Mouse (Mus musculus): ENCODE measurements around the gene Slitrk3. TPM values are rescaled to one million over a fixed set of nuclear protein-coding genes. Genes with fewer than 3 reads are reported as not detected.

The Slitrk3 gene
- polyA plus RNA-seq, 1 experiment from 2014 or later: 28.1 TPM

- Histone ChIP-seq H3K4me2 (no peak overlapping the region), H3K4me1 (no peaks in the 10 kb centered on the region), H3K9me3 (replicated peaks) (no peaks in the 10 kb centered on the region), H3K36me3 (no peaks in the 10 kb centered on the region), H3K9ac (replicated peaks) (no peak overlapping the region), H3K27ac (replicated peaks) (no peak overlapping the region), H3K4me3 (replicated peaks) (no peak overlapping the region), H3K27me3 (replicated peaks) (no peaks in the 10 kb centered on the region)
- no peak for ATAC-seq (ENCODE audit: low FRiP score)
- 13% methylated on average over 5 of the region's 6 CpGs for WGBS
Observed at GRCm38 (mm10) chr3:73006045-73006444, 51.6 kb downstream of the Slitrk3 start.

- no peak overlapping the region for H3K27ac ChIP-seq (replicated peaks)
- no peaks in the 10 kb centered on the region for H3K27me3 ChIP-seq (replicated peaks)
- no peak overlapping the region for H3K4me3 ChIP-seq (replicated peaks)
- WGBS: 94% methylated on average over 4 of the region's 4 CpGs
- H3K36me3 ChIP-seq: no peaks in the 10 kb centered on the region
- H3K4me2 ChIP-seq: no peak overlapping the region
- H3K9me3 ChIP-seq (replicated peaks): no peaks in the 10 kb centered on the region
- no peaks in the 10 kb centered on the region for H3K4me1 ChIP-seq
- no peak for ATAC-seq (ENCODE audit: low FRiP score)
- H3K9ac ChIP-seq (replicated peaks): no peak overlapping the region
Observed at GRCm38 (mm10) chr3:73002933-73003696, 54.5 kb downstream of the Slitrk3 start.

GRCm38 (mm10) chr3:72997517-72997916 lies 60.1 kb downstream of the Slitrk3 start:
- H3K4me1 ChIP-seq: no peaks in the 10 kb centered on the region
- no peaks in the 10 kb centered on the region for H3K27me3 ChIP-seq (replicated peaks)
- H3K9ac ChIP-seq (replicated peaks): no peak overlapping the region
- H3K4me3 ChIP-seq (replicated peaks): no peak overlapping the region
- H3K9me3 ChIP-seq (replicated peaks): no peaks in the 10 kb centered on the region
- H3K27ac ChIP-seq (replicated peaks): no peak overlapping the region
- H3K4me2 ChIP-seq: no peak overlapping the region
- H3K36me3 ChIP-seq: no peaks in the 10 kb centered on the region
- WGBS: 48% methylated on average over 4 of the region's 4 CpGs
- no peak for ATAC-seq (ENCODE audit: low FRiP score)

Other genes starting within 250 kb of the Slitrk3 start
- gene Sis, start 89.9 kb downstream of the Slitrk3 start, polyA plus RNA-seq (2015; fragmentation: Nextera tagmentation; extraction: Ambion mirVana): not detected in 2 replicates